Mouse (Mus musculus): ENCODE measurements around the gene Gchfr. TPM values are rescaled to one million over a fixed set of nuclear protein-coding genes. Genes with fewer than 3 reads are reported as not detected.

The Gchfr gene
- 6.7 and 35.4 TPM in 2 replicates for total RNA-seq (2021)
- long read RNA-seq, experiment 1, transcript Gchfr-201 (3 exons, 645 nt), result major isoform, 15 of 16 reads
- long read RNA-seq, experiment 1, partial matches to known transcripts, result 1 of 16 reads
- long read RNA-seq, experiment 1, other reads (novel, unspliced or antisense), result 0 of 16 reads
- long read RNA-seq, experiment 2, transcript Gchfr-201 (3 exons, 645 nt), result major isoform, 33 of 41 reads
- long read RNA-seq, experiment 2, partial matches to known transcripts, result 7 of 41 reads
- long read RNA-seq, experiment 2, other reads (novel, unspliced or antisense), result 1 of 41 reads

GRCm38 (mm10) chr2:119166901-119167865 lies at the start of gene Gchfr:
Gchfr (plus strand) TSS chr2:119167773.
- DNase-seq, result peak; percentile 86

DNA sequence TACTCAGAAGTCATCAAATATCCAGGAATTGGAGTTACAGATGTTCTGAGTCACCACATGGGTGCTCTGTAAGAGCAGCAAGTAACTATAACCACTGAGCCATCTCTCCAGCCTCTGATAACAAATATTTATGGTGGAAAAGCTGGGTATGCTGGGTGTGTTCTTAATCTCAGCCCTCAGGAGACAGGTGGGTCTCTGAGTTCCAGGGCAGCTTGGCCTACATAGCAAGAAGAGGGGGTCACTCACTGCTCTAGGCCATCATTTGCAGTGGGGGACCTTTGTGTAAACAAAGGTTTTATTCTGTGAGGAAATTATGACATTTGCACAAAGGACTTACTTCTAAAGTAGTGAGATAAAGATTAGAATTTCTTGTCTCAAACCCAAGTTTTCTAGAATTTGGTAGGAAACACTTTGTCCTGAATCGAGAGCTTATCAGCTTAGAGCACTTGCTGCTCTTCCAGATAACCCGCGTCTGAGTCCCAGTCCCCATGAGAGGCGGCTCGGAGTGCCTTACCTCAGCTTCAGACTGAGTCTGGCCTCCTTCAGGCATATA lies 31.2 kb upstream of the Gchfr start:
- DNase-seq, result no peak

DNA sequence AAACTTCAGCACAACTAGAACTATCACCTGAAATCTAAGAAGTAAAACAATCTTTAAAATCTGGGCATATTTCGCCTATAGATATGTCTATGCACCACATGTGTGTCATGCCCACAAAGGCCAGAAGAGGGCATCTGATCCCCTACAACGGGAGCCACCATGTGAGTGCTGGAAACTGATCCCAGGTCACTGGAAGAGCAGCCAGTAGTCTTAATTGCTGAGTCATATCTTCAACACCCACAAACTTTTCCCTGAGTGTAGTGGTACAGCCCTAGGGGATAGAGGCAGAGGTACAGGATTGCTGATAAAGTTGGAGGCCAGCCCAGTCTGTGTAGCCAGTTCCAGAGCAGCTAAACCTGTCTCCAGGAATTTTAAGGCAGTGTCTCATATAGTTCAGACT lies 22.4 kb upstream of the Gchfr start:
- peak; percentile 25 for DNase-seq

- no peak for DNase-seq
Observed at GRCm38 (mm10) chr2:119146435-119146834, 21.1 kb upstream of the Gchfr start.

- no peak for DNase-seq
Observed at GRCm38 (mm10) chr2:119147160-119147678, 20.4 kb upstream of the Gchfr start.

- no peak for DNase-seq
Observed at GRCm38 (mm10) chr2:119147775-119148174, 19.8 kb upstream of the Gchfr start.

GRCm38 (mm10) chr2:119152255-119152654 lies 15.3 kb upstream of the Gchfr start:
- peak; percentile 23 for DNase-seq

DNA sequence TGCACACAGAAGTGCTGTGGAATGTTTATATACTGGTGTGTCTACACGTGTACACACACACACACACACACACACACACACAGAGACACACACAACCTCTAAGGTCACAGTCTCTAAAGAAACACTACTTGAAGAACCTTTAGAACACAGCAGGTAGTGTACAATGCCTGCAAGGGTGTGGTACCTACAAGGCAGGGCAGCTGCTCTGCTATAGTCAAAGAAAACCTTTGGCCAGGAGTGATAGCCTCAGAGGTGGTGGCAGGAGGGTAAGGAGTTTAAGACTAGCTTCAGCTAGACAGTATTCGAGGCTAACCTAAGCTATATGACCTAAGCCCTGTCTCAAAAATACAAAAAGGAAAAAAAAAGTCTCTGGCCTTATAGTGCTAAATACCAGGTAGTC lies 12.9 kb upstream of the Gchfr start:
- DNase-seq, result no peak

GRCm38 (mm10) chr2:119155388-119155787 lies 12.2 kb upstream of the Gchfr start:
- DNase-seq, result no peak

- DNase-seq, result peak; percentile 61
Observed at GRCm38 (mm10) chr2:119156081-119156680, 11.4 kb upstream of the Gchfr start.

- peak; percentile 97 for DNase-seq
Observed at GRCm38 (mm10) chr2:119156681-119157572, 10.6 kb upstream of the Gchfr start, which contains the start of gene Rmdn3. Rmdn3 (minus strand) TSS chr2:119157034.

GRCm38 (mm10) chr2:119157836-119158235 lies 9.7 kb upstream of the Gchfr start:
- DNase-seq, result no peak

- DNase-seq, result peak; percentile 57
Observed at GRCm38 (mm10) chr2:119161247-119161646, 6.3 kb upstream of the Gchfr start.

DNA sequence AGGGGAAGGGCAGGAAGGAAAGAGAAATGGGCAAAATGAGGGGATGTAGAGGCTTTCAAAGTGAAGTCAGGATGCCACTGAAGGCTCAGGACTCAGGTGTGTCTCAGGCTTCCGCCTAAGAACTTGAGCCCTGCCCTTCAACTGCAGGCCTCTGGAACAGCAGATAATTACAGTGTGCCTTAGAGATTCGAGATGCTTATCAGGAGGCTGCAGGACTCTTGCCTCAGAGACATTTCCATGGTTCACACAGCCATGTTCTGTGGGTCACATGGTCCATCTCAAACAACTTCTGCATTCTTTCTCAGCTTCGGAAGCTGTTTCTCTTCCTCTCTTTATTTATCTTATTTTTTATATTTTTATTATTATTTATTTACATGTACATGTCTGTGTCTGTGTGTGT lies 4.4 kb upstream of the Gchfr start:
- DNase-seq, result no peak

DNA sequence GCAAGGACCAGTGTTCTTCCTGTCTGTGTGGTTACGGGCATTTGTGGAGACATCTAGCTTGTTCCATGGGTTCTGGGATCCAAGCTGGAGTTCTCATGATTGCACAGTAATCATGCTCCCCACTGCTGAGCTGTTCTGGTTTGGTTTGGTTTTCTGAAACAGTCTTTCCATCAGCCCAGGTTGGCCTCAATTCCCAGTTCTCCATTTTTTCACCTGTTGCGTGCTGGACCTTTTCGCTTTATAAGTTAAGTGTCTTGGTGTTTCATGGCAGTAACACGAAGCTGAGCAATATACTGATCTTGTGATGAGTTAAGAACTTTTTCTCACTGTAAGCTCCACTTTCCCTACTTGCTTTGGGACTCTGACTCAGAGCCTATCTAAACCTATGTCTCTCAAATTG lies 3.6 kb upstream of the Gchfr start:
- no peak for DNase-seq

DNA sequence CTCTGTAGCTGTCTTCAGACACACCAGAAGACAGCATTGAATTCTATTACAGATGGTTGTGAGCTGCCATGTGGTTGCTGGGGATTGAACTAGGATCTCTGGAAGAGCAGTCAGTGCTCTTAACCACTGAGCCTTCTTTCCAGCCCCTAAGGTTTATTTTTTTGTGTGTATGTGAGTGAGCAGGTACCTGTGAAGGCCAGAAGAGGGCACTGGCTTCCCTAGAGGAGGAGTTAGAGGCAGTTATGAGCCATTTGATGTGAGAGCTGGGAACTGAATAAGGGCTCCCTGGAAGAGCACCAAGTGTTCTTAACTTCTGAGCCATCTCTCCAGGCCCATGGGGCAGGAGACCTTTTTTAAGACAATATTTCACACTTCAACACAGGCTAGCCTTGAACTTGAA lies 2.2 kb upstream of the Gchfr start:
- no peak for DNase-seq

GRCm38 (mm10) chr2:119167866-119168256 lies 288 bp downstream of the Gchfr start:
- no peak for DNase-seq

DNA sequence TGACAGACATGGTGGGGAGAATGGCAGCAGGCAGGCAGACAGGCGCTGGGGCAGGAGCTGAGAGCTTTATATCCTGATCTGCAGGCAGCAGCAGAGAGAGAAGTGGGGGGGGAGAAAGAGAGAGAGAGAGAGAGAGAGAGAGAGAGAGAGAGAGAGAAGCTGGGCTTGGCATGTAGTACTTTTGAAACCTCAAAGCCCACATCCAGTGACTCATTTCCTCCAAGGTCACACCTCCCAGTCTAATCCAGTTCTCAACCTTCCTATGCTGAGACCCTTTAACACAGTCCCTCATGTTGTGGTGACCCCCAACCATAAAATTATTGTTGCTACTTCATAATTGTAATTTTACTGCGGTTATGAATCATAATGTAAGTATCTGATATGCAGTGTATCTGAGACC lies 2.7 kb downstream of the Gchfr start:
- DNase-seq, result no peak

GRCm38 (mm10) chr2:119171574-119171973 lies 4.0 kb downstream of the Gchfr start:
- peak; percentile 47 for DNase-seq

GRCm38 (mm10) chr2:119172446-119172845 lies 4.9 kb downstream of the Gchfr start:
- DNase-seq, result no peak
